Mouse (Mus musculus) midbrain, embryonic 14.5 days (tissue): ENCODE data around the gene Pcgf5. TPM values are rescaled to one million over a fixed set of nuclear protein-coding genes. Genes with fewer than 3 reads are reported as not detected.

Experiments
- ATAC-seq: fragments of 200-750 bp; cut with Nextera tagmentation; 2 replicates; pipeline ENCODE4 v1.8.0; 2017; ENCODE audit warnings: moderate number of reproducible peaks, moderate library complexity; ENCODE audit not compliant: low FRiP score, low TSS enrichment
- DNase-seq: peaks from one replicate; pipeline ENCODE4 v3.0.0-alpha.2; 2015
- H3K27ac ChIP-seq: fragments of 300-500 bp; sonication (generic); replicated peaks from 2 replicates; pipeline ENCODE4 v1.5.1; 2014; ENCODE audit warnings: mild to moderate bottlenecking, low read depth, low read length, moderate library complexity
- H3K27me3 ChIP-seq: fragments of 300-500 bp; sonication (generic); 2 replicates; pipeline ENCODE4 v1.6.1; 2014; ENCODE audit warnings: low read length, control low read depth, mixed read lengths; ENCODE audit not compliant: control insufficient read depth, insufficient read depth
- H3K36me3 ChIP-seq: fragments of 300-500 bp; sonication (generic); 2 replicates; pipeline ENCODE4 v1.6.1; 2014; ENCODE audit warnings: low read length, control low read depth; ENCODE audit not compliant: control insufficient read depth, insufficient read depth
- H3K4me1 ChIP-seq: fragments of 300-500 bp; sonication (generic); 2 replicates; pipeline ENCODE4 v1.6.1; 2014; ENCODE audit warnings: mild to moderate bottlenecking, antibody characterized with exemption, low read length, control low read depth; ENCODE audit not compliant: control insufficient read depth, insufficient read depth
- H3K4me2 ChIP-seq: fragments of 300-500 bp; sonication (generic); 2 replicates; pipeline ENCODE4 v1.6.1; 2014; ENCODE audit warnings: mild to moderate bottlenecking, low read length, moderate library complexity
- H3K4me3 ChIP-seq: fragments of 300-500 bp; sonication (generic); replicated peaks from 2 replicates; pipeline ENCODE4 v1.5.1; 2014; ENCODE audit warnings: low read depth, low read length
- H3K9ac ChIP-seq: fragments of 300-500 bp; sonication (generic); replicated peaks from 2 replicates; pipeline ENCODE4 v1.6.1; 2014; ENCODE audit warnings: mild to moderate bottlenecking, low read length, moderate library complexity
- H3K9me3 ChIP-seq: fragments of 300-500 bp; sonication (generic); 2 replicates; pipeline ENCODE4 v1.6.1; 2016; ENCODE audit warnings: low read length, control low read depth, mixed read lengths; ENCODE audit not compliant: control insufficient read depth
- WGBS: fragments of 180-500 bp; shearing (Covaris S2); extraction: QIAGEN DNeasy Blood & Tissue Kit; methylation state at CpG from one replicate; pipeline ENCODE4 v1.1.7; 2014; 5-methylcytosine and 5-hydroxymethylcytosine counted together
- polyA plus RNA-seq: library from polyadenylated mRNA; unstranded; fragments of >200 nt; fragmentation: Nextera tagmentation; extraction: Ambion mirVana; gene quantifications from 2 replicates; pipeline ENCODE4 v1.2.1, GENCODE M21; 2014

Gene Pcgf5
- polyA plus RNA-seq, 1 experiment from 2014 or later: 7.8 TPM

- DNase-seq (peak; percentile 77), ATAC-seq (peak; percentile 77)
- H3K27me3 ChIP-seq: peaks cover 22% of the 10 kb centered on the region; the same call in 1 of the 2 replicates
- H3K4me1 ChIP-seq: peaks cover 5% of the 10 kb centered on the region; the same call in 1 of the 2 replicates
- H3K4me2 ChIP-seq: peak overlapping the region; percentile 98
- peak overlapping the region; percentile 56 for H3K9ac ChIP-seq
- under 1% methylated on average over 85 of the region's 85 CpGs for WGBS
- no peaks in the 10 kb centered on the region for H3K36me3 ChIP-seq
- H3K27ac ChIP-seq: no peak overlapping the region
- H3K9me3 ChIP-seq: no peaks in the 10 kb centered on the region
- H3K4me3 ChIP-seq: peak overlapping the region; percentile 74
These were observed 835 bp downstream of the Pcgf5 start for GRCm38 (mm10) chr19:36348801-36349486.

GRCm38 (mm10) chr19:36349487-36349955, 1.4 kb downstream of the Pcgf5 start:
- Histone ChIP-seq H3K36me3 (no peaks in the 10 kb centered on the region), H3K4me3 (peak overlapping the region; percentile 74), H3K4me2 (peak overlapping the region; percentile 98), H3K27ac (no peak overlapping the region), H3K9me3 (no peaks in the 10 kb centered on the region), H3K4me1 (peaks cover 5% of the 10 kb centered on the region; the same call in 1 of the 2 replicates), H3K9ac (peak overlapping the region; percentile 56; the same call in 1 of the 2 replicates), H3K27me3 (peaks cover 22% of the 10 kb centered on the region; the same call in 1 of the 2 replicates)
- 3% methylated on average over 15 of the region's 15 CpGs for WGBS
- no peak for ATAC-seq
- DNase-seq: peak; percentile 24

- Histone ChIP-seq H3K36me3 (no peaks in the 10 kb centered on the region), H3K4me3 (no peak overlapping the region), H3K27me3 (peaks cover 22% of the 10 kb centered on the region; the same call in 1 of the 2 replicates), H3K4me1 (peaks cover 5% of the 10 kb centered on the region; the same call in 1 of the 2 replicates), H3K9ac (no peak overlapping the region), H3K9me3 (no peaks in the 10 kb centered on the region), H3K27ac (no peak overlapping the region), H3K4me2 (no peak overlapping the region)
- no peak for DNase-seq
- ATAC-seq: no peak
- 80% methylated on average over 11 of the region's 11 CpGs for WGBS
These were observed 2.1 kb downstream of the Pcgf5 start for GRCm38 (mm10) chr19:36350181-36350580.

GRCm38 (mm10) chr19:36350870-36351269, 2.8 kb downstream of the Pcgf5 start:
- Histone ChIP-seq H3K9me3 (no peaks in the 10 kb centered on the region), H3K4me1 (peaks cover 5% of the 10 kb centered on the region; the same call in 1 of the 2 replicates), H3K27me3 (peaks cover 22% of the 10 kb centered on the region; the same call in 1 of the 2 replicates), H3K36me3 (no peaks in the 10 kb centered on the region), H3K4me2 (no peak overlapping the region), H3K27ac (no peak overlapping the region), H3K9ac (no peak overlapping the region), H3K4me3 (no peak overlapping the region)
- ATAC-seq (no peak), DNase-seq (no peak)
- WGBS: 94% methylated on average over 9 of the region's 9 CpGs

- ATAC-seq: no peak
- Histone ChIP-seq H3K9ac (no peak overlapping the region), H3K9me3 (no peaks in the 10 kb centered on the region), H3K4me1 (no peaks in the 10 kb centered on the region), H3K27me3 (no peaks in the 10 kb centered on the region), H3K27ac (no peak overlapping the region), H3K4me3 (no peak overlapping the region), H3K36me3 (no peaks in the 10 kb centered on the region), H3K4me2 (no peak overlapping the region)
- no peak for DNase-seq
- 90% methylated on average over 5 of the region's 5 CpGs for WGBS
These were observed 14.4 kb downstream of the Pcgf5 start for GRCm38 (mm10) chr19:36362541-36362940.

- 88% methylated on average over 8 of the region's 8 CpGs for WGBS
- H3K4me2 ChIP-seq: no peak overlapping the region
- H3K4me3 ChIP-seq: no peak overlapping the region
- no peak overlapping the region for H3K9ac ChIP-seq
- no peaks in the 10 kb centered on the region for H3K9me3 ChIP-seq
- DNase-seq (no peak), ATAC-seq (no peak)
- no peaks in the 10 kb centered on the region for H3K27me3 ChIP-seq
- H3K36me3 ChIP-seq: no peaks in the 10 kb centered on the region
- no peak overlapping the region for H3K27ac ChIP-seq
- no peaks in the 10 kb centered on the region for H3K4me1 ChIP-seq
These were observed 16.6 kb downstream of the Pcgf5 start for GRCm38 (mm10) chr19:36364757-36365156.

GRCm38 (mm10) chr19:36371478-36371877, 23.4 kb downstream of the Pcgf5 start:
- Histone ChIP-seq H3K27ac (no peak overlapping the region), H3K9ac (no peak overlapping the region), H3K4me2 (no peak overlapping the region), H3K27me3 (no peaks in the 10 kb centered on the region), H3K4me3 (no peak overlapping the region), H3K9me3 (no peaks in the 10 kb centered on the region), H3K4me1 (no peaks in the 10 kb centered on the region), H3K36me3 (no peaks in the 10 kb centered on the region)
- DNase-seq (no peak), ATAC-seq (no peak)
- WGBS: 93% methylated on average over 10 of the region's 10 CpGs

GRCm38 (mm10) chr19:36373056-36373621, 25.0 kb downstream of the Pcgf5 start:
- Histone ChIP-seq H3K4me3 (no peak overlapping the region), H3K27ac (no peak overlapping the region), H3K9me3 (no peaks in the 10 kb centered on the region), H3K36me3 (no peaks in the 10 kb centered on the region), H3K4me2 (no peak overlapping the region), H3K9ac (no peak overlapping the region), H3K4me1 (no peaks in the 10 kb centered on the region), H3K27me3 (no peaks in the 10 kb centered on the region)
- 22% methylated on average over 6 of the region's 6 CpGs for WGBS
- DNase-seq (no peak), ATAC-seq (no peak)
